Comparison of ENCODE assay signal across 8 mouse cellular contexts in genomic region chr17:28015068-28015730, GRCm38 (mm10).
DNase-seq lines count a peak whose midpoint lies in the region; ATAC-seq lines count a peak whose summit lies in the region.

No protein-coding gene starts in this region.

- H3K9me3 ChIP-seq in hindbrain, embryonic 12.5 days (replicated peaks): no peaks in the 10 kb centered on the region
- H3K9me3 ChIP-seq in hindbrain, embryonic 16.5 days (ENCODE audit: control insufficient read depth, low read length): no peaks in the 10 kb centered on the region
- H3K9me3 ChIP-seq in limb, embryonic 10.5 days (replicated peaks): no peaks in the 10 kb centered on the region
- H3K9me3 ChIP-seq in megakaryocyte, embryonic 14.5 days: no peaks in the 10 kb centered on the region

- peaks cover 70% of the 10 kb centered on the region for H3K4me1 ChIP-seq in hindbrain, embryonic 12.5 days
- H3K4me1 ChIP-seq in hindbrain, embryonic 16.5 days (ENCODE audit: control insufficient read depth, insufficient read depth, low read depth, low read length): peaks cover 29% of the 10 kb centered on the region
- peaks cover 60% of the 10 kb centered on the region for H3K4me1 ChIP-seq in limb, embryonic 10.5 days
- H3K4me1 ChIP-seq in megakaryocyte, embryonic 14.5 days: peaks cover 100% of the 10 kb centered on the region

- H3K4me2 ChIP-seq in hindbrain, embryonic 12.5 days (replicated peaks): no peak overlapping the region
- H3K4me2 ChIP-seq in hindbrain, embryonic 16.5 days (ENCODE audit: low read length): no peak overlapping the region

- H3K4me3 ChIP-seq in hindbrain, embryonic 12.5 days: no peak overlapping the region
- no peak overlapping the region for H3K4me3 ChIP-seq in hindbrain, embryonic 16.5 days (ENCODE audit: low read length)
- no peak overlapping the region for H3K4me3 ChIP-seq in limb, embryonic 10.5 days
- peak overlapping the region; percentile 91 for H3K4me3 ChIP-seq in megakaryocyte, embryonic 14.5 days (replicated peaks)

- peak overlapping the region; percentile 64 for H3K27ac ChIP-seq in hindbrain, embryonic 12.5 days
- H3K27ac ChIP-seq in hindbrain, embryonic 16.5 days (ENCODE audit: low read depth, low read length): no peak overlapping the region; the same call in 1 of the 2 replicates
- peak overlapping the region; percentile 51 for H3K27ac ChIP-seq in limb, embryonic 10.5 days

- no peak for ATAC-seq in hindbrain, embryonic 12.5 days (ENCODE audit: low FRiP score)
- ATAC-seq in hindbrain, embryonic 16.5 days: no peak

- WGBS in hindbrain, embryonic 12.5 days: 78% methylated on average over 17 of the region's 17 CpGs
- 84% methylated on average over 17 of the region's 17 CpGs for WGBS in hindbrain, embryonic 16.5 days
- WGBS in limb, embryonic 10.5 days: 77% methylated on average over 17 of the region's 17 CpGs

- no peak overlapping the region for H3K9ac ChIP-seq in hindbrain, embryonic 12.5 days
- no peak overlapping the region for H3K9ac ChIP-seq in hindbrain, embryonic 16.5 days (ENCODE audit: low read depth, low read length)

- H3K27me3 ChIP-seq in hindbrain, embryonic 12.5 days: no peaks in the 10 kb centered on the region
- H3K27me3 ChIP-seq in hindbrain, embryonic 16.5 days (replicated peaks; ENCODE audit: control insufficient read depth, insufficient read depth, low read length): no peaks in the 10 kb centered on the region
- H3K27me3 ChIP-seq in limb, embryonic 10.5 days (ENCODE audit: low read depth, poor library complexity, severe bottlenecking): no peaks in the 10 kb centered on the region
- no peaks in the 10 kb centered on the region for H3K27me3 ChIP-seq in megakaryocyte, embryonic 14.5 days (replicated peaks)

- 0 out of 2 replicates have a peak, but pooled peaks cover 7% of the 10 kb centered on the region for H3K36me3 ChIP-seq in hindbrain, embryonic 12.5 days
- no peaks in the 10 kb centered on the region for H3K36me3 ChIP-seq in hindbrain, embryonic 16.5 days (ENCODE audit: control insufficient read depth, insufficient read depth, low read length)
- peaks cover 24% of the 10 kb centered on the region for H3K36me3 ChIP-seq in limb, embryonic 10.5 days
- H3K36me3 ChIP-seq in megakaryocyte, embryonic 14.5 days (replicated peaks; ENCODE audit: low read length): peaks cover 66% of the 10 kb centered on the region

- DNase-seq in heart, adult 9 months (ENCODE audit: low spot score in 2 of 2): peak; percentile 66 to 79
- DNase-seq in limb, embryonic 10.5 days (ENCODE audit: low spot score): no peak
- DNase-seq in frontal cortex, postnatal 14 days (ENCODE audit: low spot score in 2 of 2): no peak
- no peak for DNase-seq in MN1 (ENCODE audit: low spot score)
- no peak for DNase-seq in layer of hippocampus, adult 9-11 months

Comparison
In these comparisons a context has a peak if more than half of its experiments do, and no peak if none do; other contexts are left out.
1. DNase-seq: peak in heart, adult 9 months (2 of 2); none in limb, embryonic 10.5 days (single experiment), frontal cortex, postnatal 14 days (0 of 2), MN1 (single experiment) and layer of hippocampus, adult 9-11 months (single experiment).